9 mouse cellular contexts compared by ENCODE assay signal in genomic region chr15:51635129-51635920, GRCm38 (mm10).
A peak's percentile ranks its signal among the peaks of the same experiment; 100 is the strongest.
DNase-seq lines count a peak whose midpoint lies in the region; ATAC-seq and TF ChIP-seq lines count a peak whose summit lies in the region.
"Had no signal": no experiment of that assay in that cellular context is flagged by ENCODE, and none has a peak within 500 bp of the region (broad histone marks: within the 10 kb centered on the region; RNA-seq: fewer than 3 reads in every experiment).

No protein-coding gene starts in this region.

- DNase-seq in kidney, postnatal 14 days = peak; percentile 1
- no peak for DNase-seq in kidney, adult 9 months
- peak; percentile 58 to 62 for DNase-seq in cerebellum, postnatal 14 days
- DNase-seq in gastrocnemius, postnatal 4 days (ENCODE audit: low spot score in 2 of 2) = no peak
- DNase-seq in liver, postnatal 0 days = no peak
- DNase-seq: liver, embryonic 13.5 days had no signal

- TF ChIP-seq CTCF in liver, postnatal 0 days (IDR thresholded peaks at IDR 0.05; ENCODE audit: low read depth) = no peak

- no peaks in the 10 kb centered on the region for H3K36me3 ChIP-seq in forebrain, embryonic 15.5 days
- no peaks in the 10 kb centered on the region for H3K36me3 ChIP-seq in midbrain, embryonic 15.5 days (replicated peaks)
- H3K36me3 ChIP-seq in liver, postnatal 0 days (replicated peaks; ENCODE audit: insufficient read depth, low read length) = no peaks in the 10 kb centered on the region
- H3K36me3 ChIP-seq: liver, embryonic 13.5 days had no signal

- H3K9me3 ChIP-seq in forebrain, embryonic 15.5 days = no peaks in the 10 kb centered on the region
- H3K9me3 ChIP-seq in midbrain, embryonic 15.5 days = no peaks in the 10 kb centered on the region
- H3K9me3 ChIP-seq in liver, postnatal 0 days (ENCODE audit: low read length) = no peaks in the 10 kb centered on the region
- H3K9me3 ChIP-seq: liver, embryonic 13.5 days had no signal

- TF ChIP-seq EP300 in liver, postnatal 0 days (IDR thresholded peaks at IDR 0.05; ENCODE audit: low read depth) = no peak

- 9% methylated on average over 21 of the region's 21 CpGs for WGBS in forebrain, embryonic 15.5 days
- 23% methylated on average over 21 of the region's 21 CpGs for WGBS in midbrain, embryonic 15.5 days
- 61% methylated on average over 21 of the region's 21 CpGs for WGBS in liver, postnatal 0 days (ENCODE audit: insufficient replicate concordance)

- H3K4me3 ChIP-seq in forebrain, embryonic 15.5 days = peak overlapping the region; percentile 8; the same call in 1 of the 2 replicates
- H3K4me3 ChIP-seq in midbrain, embryonic 15.5 days = peak overlapping the region; percentile 15
- H3K4me3 ChIP-seq in liver, postnatal 0 days (ENCODE audit: low read depth, low read length) = no peak overlapping the region
- H3K4me3 ChIP-seq: liver, embryonic 13.5 days had no signal

- H3K4me1 ChIP-seq in forebrain, embryonic 15.5 days = peaks cover 16% of the 10 kb centered on the region
- peaks cover 8% of the 10 kb centered on the region for H3K4me1 ChIP-seq in midbrain, embryonic 15.5 days
- no peaks in the 10 kb centered on the region for H3K4me1 ChIP-seq in liver, postnatal 0 days (ENCODE audit: insufficient read depth)
- H3K4me1 ChIP-seq: liver, embryonic 13.5 days had no signal

- H3K27me3 ChIP-seq in forebrain, embryonic 15.5 days = no peaks in the 10 kb centered on the region
- no peaks in the 10 kb centered on the region for H3K27me3 ChIP-seq in midbrain, embryonic 15.5 days (replicated peaks)
- H3K27me3 ChIP-seq in liver, postnatal 0 days (ENCODE audit: insufficient read depth, low read length) = no peaks in the 10 kb centered on the region
- H3K27me3 ChIP-seq: liver, embryonic 13.5 days had no signal

- peak overlapping the region; percentile 56 for H3K27ac ChIP-seq in forebrain, embryonic 15.5 days (replicated peaks)
- H3K27ac ChIP-seq in midbrain, embryonic 15.5 days = peak overlapping the region; percentile 39; the same call in 1 of the 2 replicates
- H3K27ac ChIP-seq in liver, postnatal 0 days (ENCODE audit: low read depth) = no peak overlapping the region
- H3K27ac ChIP-seq: liver, embryonic 13.5 days had no signal

- H3K4me2 ChIP-seq in forebrain, embryonic 15.5 days (replicated peaks) = peak overlapping the region; percentile 37
- H3K4me2 ChIP-seq in midbrain, embryonic 15.5 days = peak overlapping the region; percentile 46
- H3K4me2 ChIP-seq in liver, postnatal 0 days (ENCODE audit: low read depth, low read length) = no peak overlapping the region
- H3K4me2 ChIP-seq: liver, embryonic 13.5 days had no signal

- no peak overlapping the region for H3K9ac ChIP-seq in forebrain, embryonic 15.5 days (replicated peaks)
- H3K9ac ChIP-seq in midbrain, embryonic 15.5 days = no peak overlapping the region
- no peak overlapping the region for H3K9ac ChIP-seq in liver, postnatal 0 days (replicated peaks)
- H3K9ac ChIP-seq: liver, embryonic 13.5 days had no signal

- ATAC-seq in forebrain, embryonic 15.5 days (replicated peaks) = peak; percentile 72
- ATAC-seq in midbrain, embryonic 15.5 days (replicated peaks) = peak; percentile 59
- no peak for ATAC-seq in megakaryocyte-erythroid progenitor cell, adult 5-6 weeks (replicated peaks; ENCODE audit: low FRiP score, low TSS enrichment, poor library complexity, severe bottlenecking)
- ATAC-seq in liver, postnatal 0 days = no peak

Comparison
In these comparisons a context has a peak if more than half of its experiments do, and no peak if none do; other contexts are left out.
1. DNase-seq: peak in kidney, postnatal 14 days (single experiment) and cerebellum, postnatal 14 days (2 of 2); none in kidney, adult 9 months (single experiment), gastrocnemius, postnatal 4 days (0 of 2) and liver, postnatal 0 days (single experiment).
2. ATAC-seq: peak in forebrain, embryonic 15.5 days (single experiment) and midbrain, embryonic 15.5 days (single experiment); none in megakaryocyte-erythroid progenitor cell, adult 5-6 weeks (single experiment) and liver, postnatal 0 days (single experiment).